Mouse (Mus musculus) testis, adult 2 months (tissue): ENCODE data around the gene Mrrf. TPM values are rescaled to one million over a fixed set of nuclear protein-coding genes. Genes with fewer than 3 reads are reported as not detected.
A peak's percentile ranks its signal among the peaks of the same experiment; 100 is the strongest.
"Not testable (repeated sequence)": the region's sequence is repeated elsewhere in the genome, so short reads cannot be mapped to it uniquely, and the experiment has no call there.

ENCODE experiments used
- H3K27ac ChIP-seq: fragments of 200-500 bp; 2 replicates; pipeline ENCODE4 v1.5.1; 2012; ENCODE audit warnings: low read depth, low read length; ENCODE audit not compliant: control insufficient read depth, insufficient read depth
- H3K27me3 ChIP-seq: fragments of 200-500 bp; 2 replicates; pipeline ENCODE4 v1.6.1; 2012; ENCODE audit warnings: mild to moderate bottlenecking, low read length, moderate library complexity; ENCODE audit not compliant: control insufficient read depth, insufficient read depth
- H3K36me3 ChIP-seq: fragments of 200-500 bp; 2 replicates; pipeline ENCODE4 v1.6.1; 2012; ENCODE audit warnings: mild to moderate bottlenecking, low read length; ENCODE audit not compliant: control insufficient read depth, insufficient read depth
- H3K4me1 ChIP-seq: fragments of 200-500 bp; 2 replicates; pipeline ENCODE4 v1.6.1; 2012; ENCODE audit warnings: low read length; ENCODE audit not compliant: control insufficient read depth, insufficient read depth
- H3K4me3 ChIP-seq: fragments of 200-500 bp; 2 replicates; pipeline ENCODE4 v1.5.1; 2012; ENCODE audit warnings: low read depth, mild to moderate bottlenecking, low read length, moderate library complexity, mixed read lengths; ENCODE audit not compliant: control insufficient read depth
- CTCF ChIP-seq: fragments of 200-500 bp; IDR thresholded peaks from 2 replicates; pipeline ENCODE4 v1.5.1; 2012; ENCODE audit warnings: low read depth, mild to moderate bottlenecking, inconsistent platforms, low read length, moderate library complexity; ENCODE audit not compliant: control insufficient read depth, insufficient read depth, insufficient replicate concordance
- POLR2A ChIP-seq: fragments of 200-500 bp; IDR thresholded peaks from 2 replicates; pipeline ENCODE4 v1.6.1; 2012; ENCODE audit warnings: low read depth, mild to moderate bottlenecking, inconsistent platforms, low read length, moderate library complexity; ENCODE audit not compliant: control insufficient read depth
- polyA plus RNA-seq: library from polyadenylated mRNA; depleted of rRNA; stranded (reverse); fragments of >200 nt; gene quantifications from 2 replicates; pipeline ENCODE4 v1.2.3, GENCODE M21; 2012

The Mrrf gene
- polyA plus RNA-seq, 1 experiment = 70.8 TPM

- H3K27me3 ChIP-seq = no peaks in the 10 kb centered on the region
- no peaks in the 10 kb centered on the region; the same call in 1 of the 2 replicates for H3K36me3 ChIP-seq
- no peak for TF ChIP-seq POLR2A
- no peak for TF ChIP-seq CTCF
- peak overlapping the region; percentile 98 for H3K27ac ChIP-seq
- H3K4me1 ChIP-seq = no peaks in the 10 kb centered on the region
- H3K4me3 ChIP-seq = peak overlapping the region; percentile 99
Measured at GRCm38 (mm10) chr2:36135887-36136286, 302 bp upstream of the Mrrf start.

- no peaks in the 10 kb centered on the region for H3K27me3 ChIP-seq
- H3K27ac ChIP-seq = no peak overlapping the region
- H3K36me3 ChIP-seq = no peaks in the 10 kb centered on the region; the same call in 1 of the 2 replicates
- no peaks in the 10 kb centered on the region for H3K4me1 ChIP-seq
- no peak overlapping the region for H3K4me3 ChIP-seq
- TF ChIP-seq POLR2A (no peak), CTCF (no peak)
Measured at GRCm38 (mm10) chr2:36139096-36139495, 2.9 kb downstream of the Mrrf start.

GRCm38 (mm10) chr2:36148876-36149365 lies 12.7 kb downstream of the Mrrf start:
- H3K27me3 ChIP-seq = no peaks in the 10 kb centered on the region
- TF ChIP-seq CTCF (no peak), POLR2A (no peak)
- no peak overlapping the region for H3K4me3 ChIP-seq
- H3K36me3 ChIP-seq = peaks cover 1% of the 10 kb centered on the region; the same call in 1 of the 2 replicates
- no peaks in the 10 kb centered on the region for H3K4me1 ChIP-seq
- H3K27ac ChIP-seq = no peak overlapping the region

- H3K36me3 ChIP-seq = not testable (repeated sequence)
Measured at GRCm38 (mm10) chr2:36152401-36152800, 16.2 kb downstream of the Mrrf start.

GRCm38 (mm10) chr2:36157461-36157860 lies 21.3 kb downstream of the Mrrf start:
- Histone ChIP-seq H3K36me3 (peaks cover 1% of the 10 kb centered on the region), H3K4me1 (no peaks in the 10 kb centered on the region), H3K27ac (no peak overlapping the region), H3K27me3 (no peaks in the 10 kb centered on the region), H3K4me3 (no peak overlapping the region)
- TF ChIP-seq CTCF = no peak

More at GRCm38 (mm10) chr2:36152401-36152800, 16.2 kb downstream of the Mrrf start:
- H3K27me3 ChIP-seq, H3K4me1 ChIP-seq, H3K27ac ChIP-seq, H3K4me3 ChIP-seq: not testable (repeated sequence)

GRCm38 (mm10) chr2:36159336-36159735 lies 23.1 kb downstream of the Mrrf start:
- no peak overlapping the region for H3K27ac ChIP-seq

GRCm38 (mm10) chr2:36167990-36168618 lies 31.9 kb downstream of the Mrrf start:
- Histone ChIP-seq H3K4me3 (no peak overlapping the region), H3K4me1 (no peaks in the 10 kb centered on the region), H3K27ac (no peak overlapping the region), H3K27me3 (no peaks in the 10 kb centered on the region), H3K36me3 (no peaks in the 10 kb centered on the region)
- TF ChIP-seq CTCF (no peak), POLR2A (no peak)

More at GRCm38 (mm10) chr2:36159336-36159735, 23.1 kb downstream of the Mrrf start:
- TF ChIP-seq CTCF (no peak), POLR2A (no peak)
- Histone ChIP-seq H3K36me3 (peaks cover 1% of the 10 kb centered on the region), H3K4me1 (no peaks in the 10 kb centered on the region), H3K4me3 (no peak overlapping the region), H3K27me3 (no peaks in the 10 kb centered on the region)

- Histone ChIP-seq H3K27me3 (no peaks in the 10 kb centered on the region), H3K4me3 (no peak overlapping the region), H3K4me1 (no peaks in the 10 kb centered on the region), H3K27ac (no peak overlapping the region), H3K36me3 (no peaks in the 10 kb centered on the region)
- TF ChIP-seq POLR2A (no peak), CTCF (no peak)
Measured at GRCm38 (mm10) chr2:36169176-36169575, 33.0 kb downstream of the Mrrf start.
